Mouse (Mus musculus) erythroid progenitor cell, adult 5-6 weeks (primary cell): ENCODE measurements around the gene Ube2cbp. TPM values are rescaled to one million over a fixed set of nuclear protein-coding genes. Genes with fewer than 3 reads are reported as not detected.

Experiments
- ATAC-seq: replicated peaks from 2 replicates; pipeline ENCODE4 v1.8.0; 2016; ENCODE audit warnings: moderate number of reproducible peaks, mild to moderate bottlenecking, moderate TSS enrichment, inconsistent platforms; ENCODE audit not compliant: poor library complexity, low FRiP score, severe bottlenecking
- total RNA-seq, 2 experiments: library from RNA; stranded (forward) in 1 of 2; stranded (reverse) in 1 of 2; fragments of 150-400 nt in 1 of 2; fragments of 186-747, 209-891 nt in 1 of 2; gene quantifications; 2 replicates each; pipeline versions ENCODE4 v1.2.3 to v1.2.4; 2015 to 2017; ENCODE audit warnings: low replicate concordance in 2 of 2

Ube2cbp gene
- total RNA-seq (2015; ENCODE audit: low replicate concordance) = 3.4 TPM in 1 of 2 replicates, not detected in the other
- total RNA-seq (2017; ENCODE audit: low replicate concordance) = 2.6 TPM in 1 of 2 replicates, not detected in the other

- peak; percentile 81 for ATAC-seq
Observed at GRCm38 (mm10) chr9:86464151-86465105, at the start of gene Ube2cbp. Gene Ube2cbp, minus strand, starts transcription at chr9:86464950.

GRCm38 (mm10) chr9:86514390-86514789, 49.6 kb upstream of the Ube2cbp start:
- ATAC-seq = no peak

- ATAC-seq = no peak
Observed at GRCm38 (mm10) chr9:86513733-86514132, 49.0 kb upstream of the Ube2cbp start.

- ATAC-seq = no peak
Observed at GRCm38 (mm10) chr9:86507437-86507836, 42.7 kb upstream of the Ube2cbp start.

- ATAC-seq = no peak
Observed at GRCm38 (mm10) chr9:86499083-86499482, 34.3 kb upstream of the Ube2cbp start.

GRCm38 (mm10) chr9:86496261-86496660, 31.5 kb upstream of the Ube2cbp start:
- no peak for ATAC-seq

GRCm38 (mm10) chr9:86491740-86492139, 27.0 kb upstream of the Ube2cbp start:
- no peak for ATAC-seq

GRCm38 (mm10) chr9:86482236-86482635, 17.5 kb upstream of the Ube2cbp start:
- no peak for ATAC-seq

- ATAC-seq = no peak
Observed at GRCm38 (mm10) chr9:86478414-86479093, 13.8 kb upstream of the Ube2cbp start.

GRCm38 (mm10) chr9:86476763-86477162, 12.0 kb upstream of the Ube2cbp start:
- no peak for ATAC-seq

- ATAC-seq = no peak
Observed at GRCm38 (mm10) chr9:86475956-86476355, 11.2 kb upstream of the Ube2cbp start.

GRCm38 (mm10) chr9:86466990-86467870, 2.5 kb upstream of the Ube2cbp start, which contains the start of gene Dop1a:
Gene Dop1a, plus strand, starts transcription at chr9:86467154.
- ATAC-seq = peak; percentile 94

GRCm38 (mm10) chr9:86453626-86454025, 11.1 kb downstream of the Ube2cbp start:
- ATAC-seq = no peak

- no peak; the same call in 1 of the 2 replicates for ATAC-seq
Observed at GRCm38 (mm10) chr9:86451617-86452016, 13.1 kb downstream of the Ube2cbp start.

GRCm38 (mm10) chr9:86451094-86451493, 13.7 kb downstream of the Ube2cbp start:
- ATAC-seq = no peak

- peak; percentile 68; the same call in 1 of the 2 replicates for ATAC-seq
Observed at GRCm38 (mm10) chr9:86449581-86449980, 15.2 kb downstream of the Ube2cbp start.

- no peak for ATAC-seq
Observed at GRCm38 (mm10) chr9:86447431-86447830, 17.3 kb downstream of the Ube2cbp start.

- ATAC-seq = no peak
Observed at GRCm38 (mm10) chr9:86446847-86447246, 17.9 kb downstream of the Ube2cbp start.

- ATAC-seq = no peak
Observed at GRCm38 (mm10) chr9:86442248-86442647, 22.5 kb downstream of the Ube2cbp start.
